Mouse (Mus musculus) lung, postnatal 0 days (tissue): ENCODE data around the gene Matn3.

ENCODE experiments used
- CTCF ChIP-seq: IDR thresholded peaks from 2 replicates; pipeline ENCODE4 v1.5.1; 2016; ENCODE audit warnings: antibody characterized with exemption, mild to moderate bottlenecking
- EP300 ChIP-seq: IDR thresholded peaks from 2 replicates; pipeline ENCODE4 v1.6.1; 2016; ENCODE audit warnings: antibody characterized with exemption, mild to moderate bottlenecking, control low read depth

GRCm38 (mm10) chr12:8939490-8939889 lies 8.2 kb upstream of the Matn3 start:
- no peak for TF ChIP-seq CTCF
- no peak for TF ChIP-seq EP300
